ENCODE assay signal across 19 mouse cellular contexts in the genomic region with DNA sequence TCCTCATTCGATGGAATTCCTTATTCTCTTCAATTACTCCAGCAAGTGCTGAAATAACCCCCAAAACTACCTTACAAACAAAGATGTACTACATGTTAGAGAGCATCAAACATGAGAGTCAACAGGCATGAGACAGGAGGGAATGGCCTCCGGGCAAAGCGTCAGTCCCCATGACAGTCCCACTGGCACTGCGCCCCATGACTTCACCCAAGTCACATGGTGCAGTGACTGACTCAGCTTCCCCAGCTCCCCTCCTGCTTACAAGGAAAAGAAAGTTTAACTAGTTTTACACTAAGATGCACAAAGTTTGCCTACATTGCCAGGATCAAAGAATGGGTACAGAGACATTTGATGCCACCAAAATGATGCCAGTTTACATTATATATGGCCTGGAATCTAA.
DNase-seq lines count a peak whose midpoint lies in the region; ATAC-seq and TF ChIP-seq lines count a peak whose summit lies in the region.
"Had no signal": no experiment of that assay in that cellular context is flagged by ENCODE, and none has a peak within 500 bp of the region (broad histone marks: within the 10 kb centered on the region; RNA-seq: fewer than 3 reads in every experiment).

No protein-coding gene starts in this region.

- no peak overlapping the region for H3K9ac ChIP-seq in heart, adult 2 months (ENCODE audit: low read depth, low read length)
- H3K9ac ChIP-seq in heart, embryonic 12.5 days: no peak overlapping the region
- no peak overlapping the region for H3K9ac ChIP-seq in hindbrain, embryonic 14.5 days
- H3K9ac ChIP-seq: embryonic facial prominence, embryonic 13.5 days; forebrain, embryonic 12.5 days; intestine, embryonic 15.5 days; liver, embryonic 15.5 days; midbrain, embryonic 15.5 days; neural tube, embryonic 12.5 days had no signal

- H3K9me3 ChIP-seq in heart, embryonic 12.5 days (replicated peaks): no peaks in the 10 kb centered on the region
- H3K9me3 ChIP-seq in hindbrain, embryonic 14.5 days (ENCODE audit: control insufficient read depth, low read length): no peaks in the 10 kb centered on the region
- H3K9me3 ChIP-seq: embryonic facial prominence, embryonic 13.5 days; forebrain, embryonic 12.5 days; intestine, embryonic 15.5 days; liver, embryonic 15.5 days; midbrain, embryonic 15.5 days; neural tube, embryonic 12.5 days had no signal

- no peak overlapping the region for H3K4me3 ChIP-seq in heart, adult 2 months
- no peak overlapping the region for H3K4me3 ChIP-seq in heart, embryonic 12.5 days
- no peak overlapping the region for H3K4me3 ChIP-seq in hindbrain, embryonic 14.5 days (replicated peaks; ENCODE audit: low read length)
- H3K4me3 ChIP-seq: embryonic facial prominence, embryonic 13.5 days; forebrain, embryonic 12.5 days; intestine, embryonic 15.5 days; liver, embryonic 15.5 days; midbrain, embryonic 15.5 days; neural tube, embryonic 12.5 days had no signal

- no peak for ATAC-seq in heart, embryonic 12.5 days (ENCODE audit: insufficient number of reproducible peaks, low FRiP score)
- no peak for ATAC-seq in hindbrain, embryonic 14.5 days (ENCODE audit: low FRiP score)
- ATAC-seq: CD4-positive, CD25-positive, alpha-beta regulatory T cell, adult 4 months; intestine, embryonic 15.5 days; midbrain, embryonic 15.5 days had no signal

- H3K79me2 ChIP-seq in heart, adult 2 months (replicated peaks; ENCODE audit: control insufficient read depth, insufficient read depth, low read length): no peaks in the 10 kb centered on the region

- H3K4me1 ChIP-seq in heart, adult 2 months (ENCODE audit: control insufficient read depth, insufficient read depth, low read length): peaks cover 4% of the 10 kb centered on the region
- H3K4me1 ChIP-seq in heart, embryonic 12.5 days (replicated peaks): peaks cover 21% of the 10 kb centered on the region
- H3K4me1 ChIP-seq in hindbrain, embryonic 14.5 days (replicated peaks; ENCODE audit: control insufficient read depth, insufficient read depth, low read length): 0 out of 2 replicates have a peak, but pooled peaks cover 7% of the 10 kb centered on the region
- H3K4me1 ChIP-seq: neural tube, embryonic 12.5 days had no signal

- TF ChIP-seq CTCF in heart, adult 2 months (IDR thresholded peaks at IDR 0.05): no peak

- no peak overlapping the region for H3K27ac ChIP-seq in heart, adult 2 months
- H3K27ac ChIP-seq in heart, embryonic 12.5 days (ENCODE audit: poor library complexity, severe bottlenecking): no peak overlapping the region
- H3K27ac ChIP-seq in hindbrain, embryonic 14.5 days: no peak overlapping the region
- H3K27ac ChIP-seq: embryonic facial prominence, embryonic 13.5 days; forebrain, embryonic 12.5 days; intestine, embryonic 15.5 days; liver, embryonic 15.5 days; midbrain, embryonic 15.5 days; neural tube, embryonic 12.5 days; stomach, postnatal 0 days had no signal

- no peak overlapping the region for H3K4me2 ChIP-seq in heart, embryonic 12.5 days
- H3K4me2 ChIP-seq in hindbrain, embryonic 14.5 days (replicated peaks): no peak overlapping the region
- H3K4me2 ChIP-seq: embryonic facial prominence, embryonic 13.5 days; forebrain, embryonic 12.5 days; intestine, embryonic 15.5 days; liver, embryonic 15.5 days; midbrain, embryonic 15.5 days; neural tube, embryonic 12.5 days had no signal

- no peaks in the 10 kb centered on the region for H3K36me3 ChIP-seq in heart, adult 2 months (ENCODE audit: control insufficient read depth, insufficient read depth, low read length)
- no peaks in the 10 kb centered on the region for H3K36me3 ChIP-seq in heart, embryonic 12.5 days
- H3K36me3 ChIP-seq in hindbrain, embryonic 14.5 days (replicated peaks; ENCODE audit: control insufficient read depth, insufficient read depth): no peaks in the 10 kb centered on the region
- H3K36me3 ChIP-seq: embryonic facial prominence, embryonic 13.5 days; forebrain, embryonic 12.5 days; intestine, embryonic 15.5 days; liver, embryonic 15.5 days; midbrain, embryonic 15.5 days; neural tube, embryonic 12.5 days had no signal

- WGBS in heart, adult 2 months: 77% methylated on average over 4 of the region's 4 CpGs
- WGBS in heart, embryonic 12.5 days: 92% methylated on average over 4 of the region's 4 CpGs
- 90% methylated on average over 4 of the region's 4 CpGs for WGBS in hindbrain, embryonic 14.5 days

- no peaks in the 10 kb centered on the region for H3K27me3 ChIP-seq in heart, adult 2 months (ENCODE audit: control insufficient read depth, insufficient read depth, low read length)
- H3K27me3 ChIP-seq in heart, embryonic 12.5 days (replicated peaks): no peaks in the 10 kb centered on the region
- no peaks in the 10 kb centered on the region for H3K27me3 ChIP-seq in hindbrain, embryonic 14.5 days (ENCODE audit: control insufficient read depth, insufficient read depth, low read length)
- H3K27me3 ChIP-seq: embryonic facial prominence, embryonic 13.5 days; forebrain, embryonic 12.5 days; intestine, embryonic 15.5 days; liver, embryonic 15.5 days; midbrain, embryonic 15.5 days; neural tube, embryonic 12.5 days had no signal

- intact Hi-C loops in heart, adult 2 months (cut with DNase I): no loop called here
- intact Hi-C loops in gastrocnemius, postnatal 36 days (cut with DNase I): no loop called here

- TF ChIP-seq EP300 in heart, adult 2 months (IDR thresholded peaks at IDR 0.05; ENCODE audit: insufficient read depth, low read depth, low read length): no peak

- no peak for TF ChIP-seq POLR2A in heart, adult 2 months (IDR thresholded peaks at IDR 0.05; ENCODE audit: insufficient read depth, low read depth, low read length)

- DNase-seq in heart, adult 2 months: peak; percentile 62 to 63
- peak; percentile 79 for DNase-seq in adrenal gland, postnatal 14 days
- peak; percentile 53 to 57 for DNase-seq in gastrocnemius, postnatal 36 days
- no peak for DNase-seq in lung, postnatal 10 days
- DNase-seq in hindbrain, embryonic 14.5 days (ENCODE audit: low spot score): no peak
- DNase-seq in kidney, postnatal 14 days: no peak
- DNase-seq in spleen, adult 12 weeks (ENCODE audit: low spot score): no peak
- DNase-seq: kidney, postnatal 36 days; layer of hippocampus, postnatal 36 days; spleen, adult 18-20 months had no signal

Comparison
In these comparisons a context has a peak if more than half of its experiments do, and no peak if none do; other contexts are left out.
1. DNase-seq: peak in heart, adult 2 months (2 of 2), adrenal gland, postnatal 14 days (single experiment) and gastrocnemius, postnatal 36 days (2 of 2); none in lung, postnatal 10 days (single experiment), hindbrain, embryonic 14.5 days (single experiment), kidney, postnatal 14 days (single experiment) and spleen, adult 12 weeks (single experiment).